Mouse (Mus musculus): ENCODE results near the gene Clec9a. TPM values are rescaled to one million over a fixed set of nuclear protein-coding genes. Genes with fewer than 3 reads are reported as not detected.
A peak's percentile ranks its signal among the peaks of the same experiment; 100 is the strongest.

Gene Clec9a
- polyA plus RNA-seq, 1 experiment from 2014 or later, result 0.17 TPM

GRCm38 (mm10) chr6:129425217-129425616, 16.6 kb downstream of the Clec9a start:
- DNase-seq (no peak), ATAC-seq (ENCODE audit: low read depth) (peak; percentile 43)
- Histone ChIP-seq H3K4me1 (replicated peaks) (peaks cover 11% of the 10 kb centered on the region; the same call in 1 of the 2 replicates), H3K9me3 (replicated peaks) (no peaks in the 10 kb centered on the region), H3K27me3 (no peaks in the 10 kb centered on the region), H3K9ac (no peak overlapping the region), H3K27ac (peak overlapping the region; percentile 21; the same call in 1 of the 2 replicates), H3K4me2 (no peak overlapping the region), H3K4me3 (replicated peaks) (no peak overlapping the region), H3K36me3 (no peaks in the 10 kb centered on the region)
- WGBS (ENCODE audit: insufficient replicate concordance), result 10% methylated on average over 5 of the region's 5 CpGs

- Histone ChIP-seq H3K36me3 (no peaks in the 10 kb centered on the region), H3K9ac (no peak overlapping the region), H3K9me3 (replicated peaks) (no peaks in the 10 kb centered on the region), H3K4me1 (replicated peaks) (peaks cover 11% of the 10 kb centered on the region; the same call in 1 of the 2 replicates), H3K4me2 (no peak overlapping the region), H3K27ac (no peak overlapping the region), H3K4me3 (replicated peaks) (no peak overlapping the region), H3K27me3 (no peaks in the 10 kb centered on the region)
- ATAC-seq (ENCODE audit: low read depth) (peak; percentile 13; the same call in 1 of the 2 replicates), DNase-seq (no peak)
- 12% methylated on average over 5 of the region's 5 CpGs for WGBS (ENCODE audit: insufficient replicate concordance)
Measured at GRCm38 (mm10) chr6:129425812-129426211, 17.1 kb downstream of the Clec9a start.

GRCm38 (mm10) chr6:129427281-129427680, 18.6 kb downstream of the Clec9a start:
- Histone ChIP-seq H3K4me2 (no peak overlapping the region), H3K27ac (no peak overlapping the region), H3K9ac (no peak overlapping the region), H3K36me3 (no peaks in the 10 kb centered on the region), H3K9me3 (replicated peaks) (no peaks in the 10 kb centered on the region), H3K27me3 (no peaks in the 10 kb centered on the region), H3K4me3 (replicated peaks) (no peak overlapping the region), H3K4me1 (replicated peaks) (peaks cover 11% of the 10 kb centered on the region; the same call in 1 of the 2 replicates)
- ATAC-seq (ENCODE audit: low read depth), result no peak
- WGBS (ENCODE audit: insufficient replicate concordance), result 36% methylated on average over 4 of the region's 4 CpGs
- DNase-seq, result no peak

- H3K27me3 ChIP-seq, result no peaks in the 10 kb centered on the region
- H3K27ac ChIP-seq, result no peak overlapping the region
- no peak overlapping the region for H3K9ac ChIP-seq
- ATAC-seq (ENCODE audit: low read depth) (no peak), DNase-seq (no peak)
- H3K4me3 ChIP-seq (replicated peaks), result no peak overlapping the region
- no peaks in the 10 kb centered on the region for H3K9me3 ChIP-seq (replicated peaks)
- no peaks in the 10 kb centered on the region for H3K36me3 ChIP-seq
- no peak overlapping the region for H3K4me2 ChIP-seq
- 19% methylated on average over 5 of the region's 5 CpGs for WGBS (ENCODE audit: insufficient replicate concordance)
- H3K4me1 ChIP-seq (replicated peaks), result no peaks in the 10 kb centered on the region
Measured at GRCm38 (mm10) chr6:129434239-129434638, 25.6 kb downstream of the Clec9a start.

GRCm38 (mm10) chr6:129436025-129436424, 27.4 kb downstream of the Clec9a start:
- DNase-seq (no peak), ATAC-seq (ENCODE audit: low read depth) (no peak)
- H3K36me3 ChIP-seq, result no peaks in the 10 kb centered on the region
- no peak overlapping the region for H3K4me3 ChIP-seq (replicated peaks)
- H3K9me3 ChIP-seq (replicated peaks), result no peaks in the 10 kb centered on the region
- no peaks in the 10 kb centered on the region for H3K27me3 ChIP-seq
- no peak overlapping the region for H3K9ac ChIP-seq
- WGBS (ENCODE audit: insufficient replicate concordance), result 63% methylated on average over 3 of the region's 3 CpGs
- H3K27ac ChIP-seq, result no peak overlapping the region
- no peaks in the 10 kb centered on the region for H3K4me1 ChIP-seq (replicated peaks)
- no peak overlapping the region for H3K4me2 ChIP-seq

GRCm38 (mm10) chr6:129438033-129438432, 29.4 kb downstream of the Clec9a start:
- Histone ChIP-seq H3K27me3 (no peaks in the 10 kb centered on the region), H3K9me3 (replicated peaks) (no peaks in the 10 kb centered on the region), H3K9ac (no peak overlapping the region), H3K4me3 (replicated peaks) (no peak overlapping the region), H3K36me3 (no peaks in the 10 kb centered on the region), H3K4me1 (replicated peaks) (no peaks in the 10 kb centered on the region), H3K4me2 (no peak overlapping the region), H3K27ac (no peak overlapping the region)
- no peak for ATAC-seq (ENCODE audit: low read depth)
- DNase-seq, result no peak
- WGBS (ENCODE audit: insufficient replicate concordance), result 67% methylated on average over 2 of the region's 2 CpGs

GRCm38 (mm10) chr6:129449743-129450142, 41.1 kb downstream of the Clec9a start:
- no peaks in the 10 kb centered on the region for H3K4me1 ChIP-seq (replicated peaks)
- no peak overlapping the region for H3K27ac ChIP-seq
- no peak overlapping the region for H3K4me3 ChIP-seq (replicated peaks)
- H3K27me3 ChIP-seq, result no peaks in the 10 kb centered on the region
- ATAC-seq (ENCODE audit: low read depth) (no peak), DNase-seq (no peak)
- H3K9ac ChIP-seq, result no peak overlapping the region
- no peak overlapping the region for H3K4me2 ChIP-seq
- no peaks in the 10 kb centered on the region for H3K36me3 ChIP-seq
- no peaks in the 10 kb centered on the region for H3K9me3 ChIP-seq (replicated peaks)
- WGBS (ENCODE audit: insufficient replicate concordance), result 59% methylated on average over 6 of the region's 6 CpGs

- 41% methylated on average over 13 of the region's 13 CpGs for WGBS (ENCODE audit: insufficient replicate concordance)
- no peak within 1 kb of the TSS for H3K4me2 ChIP-seq
- DNase-seq, result no peak
Measured at GRCm38 (mm10) chr6:129451411-129452039, 42.9 kb downstream of the Clec9a start, which contains the start of gene Clec1a. Gene Clec1a, minus strand, starts transcription at chr6:129452000.

GRCm38 (mm10) chr6:129471386-129471785, 62.7 kb downstream of the Clec9a start:
- H3K27ac ChIP-seq, result no peak overlapping the region
- DNase-seq (no peak), ATAC-seq (ENCODE audit: low read depth) (no peak)
- no peak overlapping the region for H3K4me2 ChIP-seq
- H3K27me3 ChIP-seq, result no peaks in the 10 kb centered on the region
- no peak overlapping the region for H3K9ac ChIP-seq
- H3K4me1 ChIP-seq (replicated peaks), result no peaks in the 10 kb centered on the region
- no peak overlapping the region for H3K4me3 ChIP-seq (replicated peaks)
- WGBS (ENCODE audit: insufficient replicate concordance), result 64% methylated on average over 6 of the region's 6 CpGs
- H3K9me3 ChIP-seq (replicated peaks), result no peaks in the 10 kb centered on the region
- no peaks in the 10 kb centered on the region for H3K36me3 ChIP-seq

More at GRCm38 (mm10) chr6:129451411-129452039, 42.9 kb downstream of the Clec9a start, which contains the start of gene Clec1a:
- H3K27me3 ChIP-seq, result no peaks in the 10 kb centered on the region
- H3K36me3 ChIP-seq, result no peaks in the 10 kb centered on the region
- no peak within 1 kb of the TSS for H3K9ac ChIP-seq
- no peak within 1 kb of the TSS for H3K27ac ChIP-seq
- no peak for ATAC-seq (ENCODE audit: low read depth)
- no peak within 1 kb of the TSS for H3K4me3 ChIP-seq (replicated peaks)
- no peaks in the 10 kb centered on the region for H3K9me3 ChIP-seq (replicated peaks)
- H3K4me1 ChIP-seq (replicated peaks), result no peaks in the 10 kb centered on the region

- H3K27me3 ChIP-seq, result no peaks in the 10 kb centered on the region
- H3K4me1 ChIP-seq (replicated peaks), result no peaks in the 10 kb centered on the region
- no peak overlapping the region for H3K4me2 ChIP-seq
- 36% methylated on average over 5 of the region's 5 CpGs for WGBS (ENCODE audit: insufficient replicate concordance)
- no peak overlapping the region for H3K4me3 ChIP-seq (replicated peaks)
- H3K9me3 ChIP-seq (replicated peaks), result no peaks in the 10 kb centered on the region
- no peaks in the 10 kb centered on the region for H3K36me3 ChIP-seq
- no peak overlapping the region for H3K27ac ChIP-seq
- no peak for DNase-seq
- ATAC-seq (ENCODE audit: low read depth), result no peak
- no peak overlapping the region for H3K9ac ChIP-seq
Measured at GRCm38 (mm10) chr6:129472627-129473026, 64.0 kb downstream of the Clec9a start.

All from liver, embryonic 13.5 days (tissue).